Mouse (Mus musculus): ENCODE data around the gene Pdxk. TPM values are rescaled to one million over a fixed set of nuclear protein-coding genes. Genes with fewer than 3 reads are reported as not detected.
"Not testable (repeated sequence)": the region's sequence is repeated elsewhere in the genome, so short reads cannot be mapped to it uniquely, and the experiment has no call there.

Pdxk gene
- total RNA-seq, 2 experiments from 2014 or later = 95.6 to 96.1 TPM

DNA sequence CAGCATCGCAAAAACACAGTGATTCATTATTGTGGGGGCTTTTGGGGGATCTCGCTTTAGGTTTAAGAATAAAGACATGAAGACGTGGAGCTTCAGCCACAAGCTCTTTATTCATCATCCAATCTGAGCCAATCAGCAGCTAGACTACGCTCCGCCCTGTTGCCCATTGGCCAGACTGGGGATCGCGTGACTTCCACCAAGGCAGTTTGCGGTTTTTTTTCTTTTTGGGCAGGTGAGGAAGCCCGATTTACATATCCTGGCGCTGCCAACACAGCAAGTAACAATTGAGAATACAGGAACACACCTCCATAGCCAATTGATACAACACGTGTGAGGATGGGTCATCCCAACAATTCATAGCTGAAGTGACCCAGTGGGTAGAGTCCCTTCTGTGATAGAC, 36.7 kb downstream of the Pdxk start:
- Histone ChIP-seq H3K27ac (no peak overlapping the region), H3K4me3 (no peak overlapping the region)
- TF ChIP-seq CTCF (conservative IDR thresholded peaks at IDR 0.05) = no peak
- DNase-seq (ENCODE audit: low spot score in 2 of 2) = no peak

DNA sequence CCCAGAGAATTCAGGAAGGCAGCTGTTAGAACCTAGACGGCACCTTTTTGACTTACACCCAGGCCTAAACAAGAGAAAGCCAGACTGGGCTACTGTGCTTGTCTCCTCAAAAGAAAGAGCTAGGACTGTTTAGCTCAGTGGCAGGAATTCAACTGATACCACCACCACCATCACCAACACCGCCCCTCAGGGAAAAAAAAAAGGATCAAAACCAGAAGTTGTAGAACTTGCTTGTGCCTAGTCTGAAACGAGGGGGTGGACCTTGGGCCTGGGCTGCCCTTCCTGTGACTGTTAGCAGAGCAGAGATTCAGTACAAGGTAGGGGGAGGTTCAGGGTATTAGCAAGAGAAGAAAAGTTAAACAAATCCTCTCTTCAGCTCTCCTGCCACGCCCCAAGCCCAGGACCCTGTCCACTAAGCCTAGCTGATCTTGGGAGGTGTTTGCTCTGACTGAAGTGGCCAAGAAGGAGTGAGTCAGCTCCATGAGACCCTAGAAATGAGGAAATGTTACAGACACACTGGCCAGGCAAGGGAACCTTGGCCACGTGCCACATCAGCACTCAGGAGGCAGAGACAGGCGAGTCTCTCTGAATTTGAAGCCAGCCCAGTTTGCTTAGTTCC, 38.5 kb downstream of the Pdxk start:
- TF ChIP-seq CTCF (conservative IDR thresholded peaks at IDR 0.05) = no peak
- H3K27ac ChIP-seq = peak overlapping the region; percentile 98

DNA sequence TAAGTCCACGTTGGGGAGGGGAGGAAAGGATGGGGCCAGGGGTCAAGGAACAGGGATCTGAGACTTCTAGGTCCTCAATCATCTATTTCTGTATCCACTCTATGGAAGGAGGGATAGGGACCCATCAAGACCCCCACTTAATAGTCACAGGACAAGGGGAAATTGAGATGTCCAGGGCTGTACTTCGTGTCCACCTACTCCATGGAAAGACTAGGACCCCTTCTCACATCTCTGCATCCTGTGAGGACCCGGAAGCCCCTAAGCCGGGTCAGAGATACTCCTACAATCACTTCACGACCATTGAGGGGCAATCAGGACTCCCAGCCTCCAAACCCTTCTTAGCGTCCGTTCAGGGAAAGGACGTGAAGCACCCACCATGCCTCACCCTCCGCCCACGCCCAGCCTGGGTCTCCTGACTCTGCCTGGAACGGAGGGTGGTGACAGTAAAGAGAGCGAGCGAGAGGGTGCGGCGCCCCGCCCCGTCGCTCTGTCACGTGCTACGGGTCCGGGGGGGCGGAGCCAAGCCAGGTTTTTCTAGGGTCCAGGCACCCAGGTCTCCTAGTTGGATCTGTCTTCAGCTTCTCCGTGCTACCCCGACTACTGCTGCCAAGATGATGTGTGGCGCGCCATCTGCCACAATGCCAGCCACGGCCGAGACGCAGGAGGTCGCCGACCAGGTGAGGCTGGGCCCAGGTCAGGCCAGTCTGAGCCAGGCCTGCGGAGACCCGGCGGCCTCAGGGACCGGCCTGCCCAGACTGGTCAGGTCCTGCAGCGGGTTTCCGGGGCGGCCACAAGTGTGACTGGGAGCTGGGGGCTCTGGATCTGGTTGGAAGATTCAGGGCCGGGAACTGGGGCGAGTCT, 39.4 kb downstream of the Pdxk start, which contains the start of gene Cstb:
Cstb (plus strand) TSS at position 489 of the 861 bp plus-strand sequence.
- TF ChIP-seq CTCF (conservative IDR thresholded peaks at IDR 0.05) = no peak
- H3K4me3 ChIP-seq = peak within 1 kb of the TSS; percentile 83
- H3K27ac ChIP-seq = peak within 1 kb of the TSS; percentile 98
- peak; percentile 82 to 83 for DNase-seq (ENCODE audit: low spot score in 2 of 2)

More for the DNA sequence above, 38.5 kb downstream of the Pdxk start:
- no peak for DNase-seq (ENCODE audit: low spot score in 2 of 2)
- H3K4me3 ChIP-seq = peak overlapping the region; percentile 83

DNA sequence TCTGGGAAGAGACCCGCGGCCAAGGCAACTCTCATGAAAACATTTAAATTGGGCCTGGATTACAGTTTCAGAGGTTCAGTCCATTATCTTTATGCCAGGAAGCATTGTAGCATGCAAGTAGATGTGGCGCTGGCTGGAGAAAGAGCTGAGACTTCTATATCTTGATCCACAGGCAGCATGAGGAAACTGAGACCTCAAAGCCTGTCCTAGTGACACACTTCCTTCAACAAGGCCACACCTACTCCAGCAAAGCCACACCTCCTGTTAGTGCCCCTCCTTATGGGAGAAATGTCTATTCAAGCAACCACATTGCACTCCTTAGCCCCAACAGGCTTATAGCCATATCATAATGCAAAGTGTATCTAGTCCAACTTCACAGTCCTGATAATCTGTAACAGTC, 42.2 kb downstream of the Pdxk start:
- no peak for TF ChIP-seq CTCF (conservative IDR thresholded peaks at IDR 0.05)
- DNase-seq (ENCODE audit: low spot score in 2 of 2) = no peak
- Histone ChIP-seq H3K27ac (no peak overlapping the region), H3K4me3 (no peak overlapping the region)

DNA sequence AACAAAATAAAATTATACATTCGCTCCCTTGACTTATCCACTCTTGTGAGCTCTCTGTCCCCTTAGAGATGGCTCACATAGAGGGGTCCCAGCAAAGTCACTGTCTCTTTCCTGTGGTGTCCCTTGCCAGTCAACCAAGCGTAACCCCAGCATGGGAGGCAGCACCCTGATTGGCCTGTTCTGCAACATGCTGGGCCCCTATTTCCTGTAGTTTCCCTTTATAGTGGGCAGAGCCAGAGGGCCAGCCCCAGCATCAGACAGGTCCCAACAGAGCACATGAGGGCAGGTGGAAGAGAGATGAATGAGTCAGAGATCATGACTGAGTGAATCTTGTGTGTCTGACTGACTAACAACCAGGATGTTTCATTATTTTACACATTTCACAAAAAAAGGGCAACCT, 43.8 kb downstream of the Pdxk start:
- Histone ChIP-seq H3K4me3 (no peak overlapping the region), H3K27ac (no peak overlapping the region)
- no peak for DNase-seq (ENCODE audit: low spot score in 2 of 2)
- TF ChIP-seq CTCF (conservative IDR thresholded peaks at IDR 0.05) = no peak

DNA sequence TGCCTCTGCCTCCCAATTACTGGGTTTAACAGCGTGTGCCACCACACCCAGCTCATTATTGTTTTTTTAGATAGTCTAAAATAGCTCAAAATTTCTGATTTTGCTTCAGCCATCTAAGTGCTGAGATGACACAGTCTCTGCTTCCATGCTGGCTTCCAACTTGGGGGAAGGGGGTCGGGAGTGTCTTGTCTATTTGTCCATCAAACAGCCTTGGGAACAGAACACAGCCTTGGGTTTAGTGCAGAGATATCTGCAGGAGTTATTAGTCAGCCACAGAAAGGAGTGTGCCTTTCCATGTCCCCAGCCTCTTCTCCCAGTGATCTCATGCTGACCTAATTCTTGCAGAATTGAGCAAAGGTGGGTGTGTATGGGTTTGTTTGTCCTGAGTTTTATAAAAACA, 46.0 kb downstream of the Pdxk start:
- no peak for TF ChIP-seq CTCF (conservative IDR thresholded peaks at IDR 0.05)
- DNase-seq (ENCODE audit: low spot score in 2 of 2) = no peak
- Histone ChIP-seq H3K27ac (no peak overlapping the region), H3K4me3 (no peak overlapping the region)

DNA sequence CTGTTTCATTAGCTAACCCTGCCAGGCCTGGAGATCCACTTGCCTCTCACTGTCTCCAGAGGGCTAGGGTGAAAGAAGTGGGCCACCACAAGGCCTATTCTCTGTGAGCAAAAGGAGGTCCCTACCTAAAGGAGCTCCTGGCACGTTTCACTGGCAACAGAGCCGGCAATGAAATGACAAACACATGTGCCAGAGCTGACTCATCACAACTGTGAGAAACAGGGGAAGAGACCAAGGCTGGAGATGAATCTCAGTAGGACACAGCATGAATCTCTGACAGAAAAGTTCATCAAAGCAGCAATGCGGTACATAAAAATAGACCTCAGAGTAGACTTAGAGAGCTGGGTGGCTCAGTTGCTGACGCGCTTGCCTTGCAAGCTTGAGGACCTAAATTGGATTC, 46.9 kb downstream of the Pdxk start:
- no peak for TF ChIP-seq CTCF (conservative IDR thresholded peaks at IDR 0.05)
- H3K4me3 ChIP-seq = no peak overlapping the region
- no peak overlapping the region for H3K27ac ChIP-seq
- peak in 1 of 2 experiments; percentile 44 for DNase-seq (ENCODE audit: low spot score in 2 of 2)

DNA sequence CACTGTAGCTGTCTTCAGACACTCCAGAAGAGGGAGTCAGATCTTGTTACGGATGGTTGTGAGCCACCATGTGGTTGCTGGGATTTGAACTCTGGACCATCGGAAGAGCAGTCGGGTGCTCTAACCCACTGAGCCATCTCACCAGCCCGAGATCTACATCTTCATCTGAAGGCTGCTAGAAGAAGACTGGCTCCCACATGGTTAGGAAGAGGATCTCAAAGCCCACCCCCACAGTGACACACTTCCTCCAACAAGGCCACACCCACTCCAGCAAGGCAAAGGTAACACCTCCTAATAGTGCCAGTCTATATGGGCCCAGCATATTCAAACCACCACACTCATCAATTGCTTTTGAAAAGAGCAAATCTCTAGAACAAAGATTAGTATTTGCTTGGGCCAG, 49.8 kb downstream of the Pdxk start:
- not testable (repeated sequence) for H3K27ac ChIP-seq; H3K4me3 ChIP-seq; DNase-seq (ENCODE audit: low spot score in 2 of 2)

DNA sequence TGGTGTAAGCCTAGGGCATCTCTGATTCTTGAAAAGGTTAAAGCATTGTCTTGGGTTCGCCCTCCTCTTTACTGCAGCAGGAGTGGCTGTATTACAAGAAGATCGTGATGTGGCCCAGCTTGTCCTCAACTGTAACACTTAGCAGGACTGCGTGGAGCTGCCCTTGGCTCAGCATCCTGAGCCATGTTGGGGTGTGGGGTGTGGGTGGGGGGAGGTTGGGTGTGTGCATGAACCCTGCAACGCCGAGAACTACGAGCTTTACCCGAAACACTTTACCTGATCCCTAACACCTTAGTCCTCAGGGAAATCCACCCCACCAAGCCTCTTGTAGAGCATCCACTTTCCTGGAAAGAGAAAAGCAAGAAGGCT, 51.6 kb downstream of the Pdxk start:
- peak overlapping the region; percentile 95 for H3K27ac ChIP-seq
- no peak for TF ChIP-seq CTCF (conservative IDR thresholded peaks at IDR 0.05)
- DNase-seq (ENCODE audit: low spot score in 2 of 2) = no peak

DNA sequence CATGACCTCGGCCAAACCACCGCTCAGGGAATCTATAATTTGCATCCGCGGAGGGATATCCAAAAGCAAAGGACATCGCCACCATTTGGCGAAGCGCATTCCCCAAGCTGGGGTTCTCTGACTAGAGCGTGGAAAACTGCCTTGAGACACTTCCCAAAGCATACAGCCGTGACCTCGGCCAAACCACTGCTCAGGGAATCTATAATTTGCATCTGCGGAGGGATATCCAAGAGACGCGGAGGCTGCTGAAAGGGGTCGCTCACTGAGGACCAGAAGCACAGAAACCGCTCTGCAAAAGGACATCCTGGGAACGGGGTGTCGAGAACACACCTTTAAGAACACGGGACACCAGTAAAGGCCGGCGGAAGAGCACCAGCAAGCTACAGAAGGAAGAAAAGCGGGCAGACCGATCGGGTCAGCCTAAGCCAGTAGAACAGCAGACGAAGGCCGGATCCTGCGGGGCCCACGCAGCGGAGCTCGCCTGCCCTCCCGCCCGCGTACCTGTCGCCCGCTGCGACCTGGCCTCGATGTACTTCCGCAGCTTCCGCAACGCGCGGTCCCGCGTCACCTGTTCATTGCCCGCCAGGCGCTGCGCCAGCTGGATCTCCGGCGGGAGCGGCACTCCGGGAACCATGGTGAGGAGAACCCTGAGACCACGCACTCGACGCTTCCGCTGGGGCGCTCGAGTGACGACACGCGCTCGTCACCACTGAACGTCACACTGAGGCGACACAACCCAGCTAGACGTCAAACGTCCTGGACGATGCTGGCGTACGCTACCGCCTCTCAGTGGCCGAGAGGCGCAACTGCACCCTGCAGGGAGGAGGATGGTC, 52.2 kb downstream of the Pdxk start, which contains the start of gene Rrp1:
Rrp1 (minus strand) TSS at position 725 of the 833 bp plus-strand sequence.
- H3K27ac ChIP-seq = peak within 1 kb of the TSS; percentile 95
- peak; percentile 96 to 99 for DNase-seq (ENCODE audit: low spot score in 2 of 2)
- TF ChIP-seq CTCF (conservative IDR thresholded peaks at IDR 0.05) = peak; percentile 99
- H3K4me3 ChIP-seq = peak within 1 kb of the TSS; percentile 95

More for the DNA sequence above, 51.6 kb downstream of the Pdxk start:
- peak overlapping the region; percentile 95 for H3K4me3 ChIP-seq

DNA sequence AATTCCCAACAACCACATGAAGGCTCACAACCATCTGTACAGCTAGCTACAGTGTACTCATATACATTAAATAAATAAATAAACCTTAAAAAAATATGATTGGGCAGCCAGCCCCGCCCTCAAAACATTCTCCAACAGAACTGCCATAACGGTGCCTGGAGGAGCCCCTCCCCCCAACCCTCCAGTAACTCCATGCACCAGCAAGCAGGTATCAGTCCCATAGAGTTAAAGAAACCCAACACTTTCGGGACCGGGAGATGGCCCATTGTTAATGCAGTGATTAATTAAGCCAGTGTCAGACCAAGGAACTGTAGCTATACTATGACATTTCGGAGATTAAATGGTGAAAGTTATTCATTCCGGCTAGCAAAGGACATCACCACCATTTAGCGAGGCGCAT, 52.9 kb downstream of the Pdxk start:
- Histone ChIP-seq H3K4me3 (peak overlapping the region; percentile 95), H3K27ac (peak overlapping the region; percentile 95)
- no peak for DNase-seq (ENCODE audit: low spot score in 2 of 2)
- no peak for TF ChIP-seq CTCF (conservative IDR thresholded peaks at IDR 0.05)

DNA sequence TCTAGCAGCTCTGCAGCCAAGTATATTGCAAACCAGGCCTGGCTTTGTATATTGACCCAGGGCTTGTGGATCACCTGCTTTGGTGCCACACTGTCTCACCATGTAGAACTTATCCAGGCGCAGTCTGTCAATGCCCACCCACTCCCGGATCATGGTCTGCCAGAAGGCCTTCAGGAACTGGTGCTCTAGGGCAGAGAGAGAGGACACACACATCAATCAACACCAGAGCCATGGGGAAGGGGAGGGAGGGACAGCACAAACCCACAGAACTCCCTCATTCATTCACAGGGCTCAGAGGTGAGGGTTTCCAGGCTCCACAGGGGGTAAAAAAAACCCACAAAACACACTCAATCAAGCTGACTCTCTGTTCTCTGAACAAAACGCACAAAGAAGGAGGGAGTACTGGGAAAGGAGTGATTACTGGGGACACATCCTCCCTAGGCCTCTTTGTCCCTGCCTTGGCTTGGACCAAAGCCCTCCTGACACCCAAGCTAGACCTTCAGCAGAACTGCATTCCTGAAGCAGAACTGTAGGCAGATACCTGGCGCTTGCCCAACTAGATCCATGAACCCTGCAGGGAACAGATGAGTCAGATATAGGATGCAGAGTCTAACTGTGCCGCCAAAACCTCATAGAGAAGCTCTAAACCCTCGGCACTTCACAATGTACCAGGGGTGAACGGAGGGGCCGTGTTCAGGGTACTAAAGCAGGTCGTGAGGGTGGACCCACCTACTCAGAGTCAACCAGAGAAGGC, 55.6 kb downstream of the Pdxk start:
- TF ChIP-seq CTCF (conservative IDR thresholded peaks at IDR 0.05) = no peak
- no peak overlapping the region for H3K27ac ChIP-seq
- no peak for DNase-seq (ENCODE audit: low spot score in 2 of 2)
- no peak overlapping the region for H3K4me3 ChIP-seq
